Mouse (Mus musculus) natural killer cell, adult 2 months (primary cell): Measurements from ENCODE around the gene Myh11.

Source experiments
- DNase-seq, 2 experiments: peaks; one replicate each; pipeline ENCODE4 v3.0.0; 2022; ENCODE audit warnings: low spot score in 2 of 2

The Myh11 gene

DNA sequence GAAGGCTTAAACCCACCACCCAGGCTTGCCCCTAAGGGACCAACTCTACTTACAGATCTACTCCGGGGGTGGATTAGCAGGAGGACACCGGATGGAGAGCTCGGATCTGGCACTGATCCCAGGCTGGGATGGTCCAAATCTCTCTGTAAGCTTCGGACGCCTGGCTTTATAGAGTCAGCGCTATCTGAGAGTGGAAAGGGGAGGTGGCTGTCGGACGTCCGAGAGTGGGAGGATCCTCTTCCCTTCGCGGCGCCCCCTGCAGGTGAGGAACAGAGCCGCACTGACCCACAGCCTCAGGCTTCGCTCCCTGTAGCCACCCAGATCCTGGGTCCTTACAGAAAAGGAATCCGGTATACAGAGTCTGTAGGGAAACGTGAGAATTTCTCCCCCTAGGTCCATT, at the start of gene Myh11:
TSS of gene Myh11 (minus strand) at position 150 of the 400 bp plus-strand sequence.
- DNase-seq, result peak; percentile 3 to 4

DNA sequence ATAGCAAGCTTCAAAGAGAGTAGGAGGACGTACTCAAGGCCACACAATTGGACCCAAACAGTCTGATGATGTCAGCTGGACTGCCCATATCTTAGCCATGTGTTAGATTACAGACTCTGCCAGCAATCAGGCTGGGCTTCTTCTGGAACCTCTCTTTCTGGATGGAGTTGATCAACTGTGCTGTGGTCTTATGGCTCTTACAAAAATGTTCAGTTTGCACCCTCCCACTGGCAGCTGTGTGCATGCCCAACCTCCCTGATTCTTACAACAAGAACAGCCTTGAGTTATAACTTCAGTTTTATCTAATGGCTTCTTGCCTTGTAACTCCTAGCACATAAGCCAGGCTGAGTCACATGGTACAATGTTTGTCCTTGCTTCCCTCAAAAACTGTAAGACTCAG, 37.0 kb upstream of the Myh11 start:
- no peak for DNase-seq

DNA sequence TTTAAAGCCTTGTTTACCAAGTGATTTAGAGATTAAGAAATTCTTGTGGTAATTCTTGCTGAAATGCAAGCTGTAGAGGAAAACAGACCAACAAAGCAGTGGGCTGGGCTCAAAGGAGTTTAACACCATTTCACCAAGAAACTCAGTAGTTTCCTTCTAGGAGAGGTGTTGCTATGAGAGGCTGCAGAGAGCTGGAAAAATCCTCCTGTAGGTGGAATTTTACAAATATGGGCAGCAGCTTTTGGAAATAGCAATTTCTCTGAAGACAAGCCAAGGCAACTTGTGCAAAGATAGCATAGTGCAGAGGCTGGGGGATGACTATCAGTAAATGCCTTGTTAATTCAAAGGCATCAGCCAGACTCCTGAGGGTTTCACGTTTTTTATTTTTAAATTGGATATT, 29.3 kb upstream of the Myh11 start:
- DNase-seq, result no peak

DNA sequence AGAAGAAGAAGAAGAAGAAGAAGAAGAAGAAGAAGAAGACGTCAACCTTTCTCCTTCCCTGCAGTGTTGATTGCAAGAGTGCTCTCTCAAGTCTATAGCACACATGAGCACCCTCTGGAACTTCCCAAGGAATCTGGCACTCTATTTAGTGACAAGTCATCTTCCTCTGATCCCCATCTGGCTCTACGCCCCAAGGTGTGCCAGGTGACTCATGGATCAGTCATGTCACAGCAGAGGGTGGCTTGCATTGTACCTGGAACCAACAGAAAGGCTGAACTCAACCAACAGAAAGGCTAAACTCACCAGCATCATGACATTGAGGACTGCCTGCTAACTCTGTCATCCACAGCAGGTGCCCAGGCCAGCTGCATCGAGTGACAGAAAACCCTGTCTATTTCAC, 28.5 kb upstream of the Myh11 start:
- no peak for DNase-seq

DNA sequence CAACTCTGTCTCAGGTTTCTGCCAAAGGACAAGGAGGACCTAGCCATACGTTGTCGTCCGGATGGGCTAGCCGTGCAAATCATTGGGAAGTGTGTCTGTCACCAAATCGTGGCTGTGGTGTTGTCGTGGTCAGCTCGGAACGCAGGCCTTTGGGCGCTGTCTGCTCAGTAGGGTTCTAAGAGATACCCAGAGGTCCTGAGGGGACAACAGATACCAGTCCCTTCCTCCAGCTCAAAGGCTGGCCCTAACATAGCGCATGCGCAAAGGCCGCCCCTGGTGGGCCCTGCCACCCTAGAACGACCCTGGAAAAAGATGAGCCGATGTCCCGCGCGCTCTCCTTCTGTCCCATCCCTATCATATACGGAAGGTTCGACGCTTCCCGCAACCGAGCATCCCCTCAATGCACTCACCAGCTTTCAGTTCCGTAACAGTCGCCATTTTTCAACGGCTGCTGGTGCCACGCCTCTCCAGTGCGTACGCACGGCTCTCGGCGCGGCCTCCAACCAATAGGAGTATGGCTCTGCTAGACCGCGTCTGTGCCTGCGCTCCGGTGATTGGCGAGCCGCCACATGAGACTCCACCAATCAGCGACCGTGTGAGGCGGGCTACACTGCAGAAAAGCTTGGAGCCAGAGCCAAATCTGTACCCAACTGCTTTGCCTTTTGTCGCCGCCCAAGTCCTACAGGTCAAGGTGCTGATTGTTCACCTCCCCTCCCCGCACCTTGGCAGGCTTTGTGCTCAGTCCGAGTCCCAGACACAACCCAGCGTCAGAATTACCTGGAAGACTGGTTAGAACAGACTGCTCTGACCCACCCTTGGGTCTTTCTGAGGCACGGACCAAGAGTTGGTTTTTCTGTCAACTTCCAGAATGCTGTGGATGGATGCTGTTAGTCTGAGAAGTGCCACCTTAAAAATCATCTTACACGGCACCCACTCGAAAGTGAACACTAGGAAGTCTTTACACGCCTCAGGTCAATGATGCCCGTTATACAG, 26.0 kb upstream of the Myh11 start, which contains the start of gene Fopnl:
TSS of gene Fopnl (minus strand) at position 522 of the 993 bp plus-strand sequence.
- DNase-seq, result peak; percentile 94

DNA sequence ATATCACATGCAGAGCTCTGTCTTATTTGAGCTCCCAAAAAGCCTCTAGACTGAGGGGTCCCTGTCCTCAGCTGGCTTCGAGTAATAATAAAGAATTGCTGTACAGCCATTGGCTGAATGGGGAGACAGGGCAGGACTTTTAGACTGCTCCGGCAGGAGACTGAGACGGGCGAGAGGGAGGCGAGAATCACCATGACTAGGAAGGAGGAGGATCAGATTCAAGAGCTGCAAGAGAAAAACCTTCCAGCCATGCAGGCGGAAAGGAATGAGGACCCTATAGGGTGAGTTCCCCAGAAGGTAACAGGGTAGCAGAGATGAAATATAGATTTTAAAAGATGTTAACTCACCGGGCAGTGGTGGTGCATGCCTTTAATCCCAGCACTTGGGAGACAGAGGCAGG, 21.7 kb upstream of the Myh11 start:
- DNase-seq, result no peak

DNA sequence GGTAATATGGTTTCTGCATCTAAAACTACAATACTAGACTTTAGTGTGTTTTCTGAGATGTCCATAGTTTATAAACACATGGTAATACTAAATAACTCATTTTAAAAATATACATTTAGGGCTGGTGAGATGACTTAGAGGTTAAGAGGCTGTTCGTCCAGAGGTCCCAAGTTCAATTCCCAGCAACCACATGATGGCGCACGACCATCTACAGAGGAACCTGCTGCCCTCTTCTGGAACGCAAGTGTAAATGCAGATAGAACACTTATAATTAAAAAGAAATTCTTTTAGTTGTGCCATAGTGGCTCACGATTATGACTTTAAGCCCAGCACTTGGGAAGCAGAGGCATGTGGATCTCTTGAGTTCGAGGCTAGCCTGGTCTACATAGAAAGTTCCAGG, 20.2 kb upstream of the Myh11 start:
- DNase-seq, result peak; percentile 13 to 29

DNA sequence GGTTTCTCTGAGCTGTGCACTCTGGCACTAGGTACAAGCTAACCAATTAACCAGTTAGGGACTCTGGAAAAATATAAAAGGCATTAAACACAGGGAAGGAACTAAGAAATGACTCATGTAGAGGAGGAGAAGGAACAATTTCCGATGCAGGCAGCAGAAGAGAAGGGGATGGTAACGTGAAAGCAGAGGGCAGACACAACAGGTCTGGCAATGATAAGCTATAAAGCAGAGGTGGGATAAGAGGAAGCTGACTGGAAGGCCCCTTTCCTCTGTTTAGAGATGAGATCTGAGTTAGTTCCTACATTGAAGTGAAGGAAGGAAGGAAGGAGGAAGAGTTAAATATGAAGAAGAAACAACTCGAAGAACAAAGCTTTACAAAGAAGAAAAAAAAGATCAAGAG, 18.7 kb upstream of the Myh11 start:
- no peak for DNase-seq

DNA sequence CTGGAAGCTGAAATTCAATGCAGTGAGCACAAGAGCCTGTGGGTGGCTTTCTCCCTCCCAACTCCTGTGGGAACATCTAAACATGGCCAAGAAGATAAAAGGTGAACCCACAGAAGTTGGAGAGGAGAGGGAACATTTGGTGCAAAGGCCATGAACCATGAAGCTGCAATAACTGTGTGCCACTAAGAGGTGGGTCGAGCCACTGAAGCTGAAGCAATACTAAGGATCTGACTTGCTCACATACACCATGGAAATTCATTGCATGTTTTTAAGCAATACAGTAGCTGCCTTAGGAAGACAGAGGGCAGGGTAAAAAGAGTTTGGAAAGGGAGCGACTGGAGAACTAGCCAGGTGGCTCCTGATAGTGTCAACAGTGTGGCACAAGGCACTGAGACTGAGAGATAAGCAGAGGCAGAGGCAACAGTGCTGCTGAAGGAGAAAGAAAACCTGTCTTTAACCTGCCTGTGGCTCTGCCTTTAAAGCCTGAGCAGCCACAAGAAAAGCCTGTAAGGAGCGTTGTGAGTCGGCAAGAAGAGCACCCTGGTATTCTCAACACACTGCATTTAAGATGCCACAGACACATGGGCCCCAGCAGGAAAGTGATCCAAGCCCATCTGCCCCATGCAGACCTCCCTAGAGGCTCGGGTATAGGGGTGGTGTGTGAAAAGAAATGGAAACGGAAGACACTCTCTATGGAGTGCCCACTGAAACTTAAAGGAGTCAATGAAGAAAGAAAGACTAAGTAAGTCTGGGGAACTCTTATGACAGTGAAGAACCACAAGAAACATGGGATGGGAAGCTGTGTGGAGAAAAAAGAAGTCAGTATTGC, 17.3 kb upstream of the Myh11 start:
- DNase-seq, result no peak

DNA sequence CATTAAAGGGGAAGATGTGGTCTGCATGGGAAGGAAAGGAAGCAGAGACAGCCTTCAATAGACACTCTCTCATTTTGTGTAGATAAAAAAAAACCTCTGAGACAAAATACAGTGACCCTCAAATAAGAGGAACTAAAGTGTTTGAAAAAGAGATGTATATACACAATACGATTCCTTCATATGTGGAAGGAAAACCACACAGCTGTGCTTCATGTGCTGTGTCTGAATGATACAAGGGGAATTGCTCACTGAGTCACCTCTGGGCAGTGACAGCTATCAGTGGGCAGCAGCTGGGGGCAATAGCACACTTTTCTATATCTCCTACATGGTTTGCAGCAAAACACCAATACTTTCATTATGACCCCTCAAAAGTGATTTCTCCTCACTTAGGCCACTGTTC, 16.2 kb upstream of the Myh11 start:
- DNase-seq, result no peak

DNA sequence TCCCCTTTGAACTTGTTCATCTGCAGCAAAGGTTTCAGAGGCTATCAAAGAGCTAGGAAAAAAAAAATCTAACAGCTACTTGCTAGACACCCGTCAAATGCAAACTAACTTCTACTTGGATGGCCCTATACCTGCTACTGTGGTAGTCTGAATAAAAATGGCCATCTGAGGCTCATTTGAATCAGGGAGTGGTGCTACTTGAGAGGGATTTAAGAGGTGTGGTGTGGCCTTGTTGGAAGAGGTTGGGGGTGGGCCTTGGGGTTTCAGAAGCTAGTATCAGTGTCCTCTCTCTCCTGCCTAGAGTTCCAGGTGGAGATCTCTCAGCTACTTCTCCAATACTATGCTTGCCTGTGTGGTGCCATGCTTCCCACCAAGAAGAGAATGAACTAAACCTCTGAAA, 15.3 kb upstream of the Myh11 start:
- DNase-seq, result no peak

DNA sequence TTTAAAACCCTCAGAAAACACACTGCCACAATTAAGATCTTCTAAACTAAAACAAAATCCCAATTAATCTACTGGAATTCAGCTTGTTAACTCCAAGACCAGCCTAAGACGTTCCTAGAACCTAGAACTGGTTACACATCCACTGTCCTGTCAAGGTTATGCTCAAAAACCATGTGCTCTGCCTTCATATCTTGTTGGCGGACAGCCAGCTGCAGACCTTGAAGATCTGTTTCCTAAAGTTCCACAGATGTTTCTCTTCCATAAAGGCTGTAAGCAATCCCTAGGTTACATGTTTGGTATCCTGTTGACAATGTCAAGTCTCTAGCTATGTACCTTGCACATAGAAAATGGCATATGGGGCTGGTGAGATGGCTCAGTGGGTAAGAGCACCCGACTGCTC, 13.6 kb upstream of the Myh11 start:
- DNase-seq, result no peak

DNA sequence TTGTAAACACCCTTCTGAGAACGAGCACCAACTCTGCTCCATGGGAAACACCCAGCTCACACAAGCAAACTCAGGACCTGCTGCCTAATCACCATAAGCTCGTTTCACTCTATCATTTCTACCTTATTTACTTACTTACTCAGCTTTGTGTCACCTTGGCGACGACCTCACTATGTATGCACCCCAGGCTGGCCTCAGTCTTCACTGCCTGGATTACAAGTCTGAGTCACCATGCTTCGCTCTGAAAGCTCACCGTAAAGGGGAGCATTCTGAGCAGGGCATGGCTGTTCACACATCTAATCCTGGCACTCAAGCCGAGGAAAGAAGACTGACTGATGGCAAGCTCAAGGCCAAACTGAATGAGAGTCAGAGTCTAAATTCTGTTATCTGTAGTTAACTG, 12.5 kb upstream of the Myh11 start:
- no peak for DNase-seq

DNA sequence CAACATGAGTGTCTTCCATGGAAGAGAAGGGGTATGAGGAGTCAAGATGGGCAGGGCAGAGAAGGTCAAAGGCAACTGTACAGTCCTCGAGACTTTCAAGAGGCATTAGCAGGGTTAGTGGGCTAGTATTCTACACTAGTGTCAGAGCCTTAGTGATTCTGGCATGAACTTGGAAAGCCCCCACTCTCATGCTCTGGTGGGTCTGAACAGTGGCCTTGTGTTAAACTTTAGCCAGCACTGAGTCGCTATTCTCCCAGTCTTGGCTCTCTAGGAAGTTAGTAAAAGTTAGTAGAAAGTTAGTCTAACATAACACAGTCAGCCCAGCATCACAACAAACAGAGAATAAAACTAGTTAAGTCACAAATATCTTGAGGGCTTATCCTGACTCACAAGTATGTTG, 12.0 kb upstream of the Myh11 start:
- no peak for DNase-seq

DNA sequence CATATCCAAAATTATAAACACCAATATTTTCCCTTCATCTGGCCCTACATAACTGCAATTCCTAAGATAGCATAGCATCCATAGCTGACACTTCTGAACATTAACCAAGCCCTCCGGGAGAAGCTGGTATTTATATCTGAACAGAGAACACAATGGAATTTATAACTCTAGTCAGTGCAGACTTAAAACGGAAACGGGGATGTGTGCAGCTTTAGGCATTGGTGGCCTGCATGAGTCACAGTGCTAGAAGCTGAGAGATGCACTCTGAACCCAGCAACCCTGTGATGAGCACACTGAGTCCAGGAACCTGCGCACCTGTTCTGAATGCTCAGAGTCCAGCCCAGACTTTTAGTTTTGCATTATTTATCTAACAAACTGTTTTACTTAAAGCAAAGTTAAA, 7.3 kb upstream of the Myh11 start:
- no peak for DNase-seq

DNA sequence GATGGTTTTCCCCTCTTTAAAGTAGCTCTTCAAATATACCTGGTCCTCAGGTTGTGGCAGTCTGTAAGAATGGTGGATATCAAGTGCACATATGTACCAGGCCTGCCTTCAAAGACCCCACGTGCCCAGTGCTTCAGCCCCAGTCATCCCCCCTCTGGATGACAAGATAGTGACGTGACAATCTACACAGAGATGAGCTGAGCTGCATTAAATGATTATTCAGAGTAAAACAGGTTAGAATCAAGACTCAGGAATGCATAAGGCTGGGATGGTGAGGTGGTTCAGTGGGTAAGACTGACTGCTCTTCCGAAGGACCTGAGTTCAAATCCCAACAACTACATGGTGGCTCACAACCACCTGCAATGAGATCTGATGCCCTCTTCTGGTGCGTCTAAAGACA, 6.6 kb upstream of the Myh11 start:
- no peak for DNase-seq

DNA sequence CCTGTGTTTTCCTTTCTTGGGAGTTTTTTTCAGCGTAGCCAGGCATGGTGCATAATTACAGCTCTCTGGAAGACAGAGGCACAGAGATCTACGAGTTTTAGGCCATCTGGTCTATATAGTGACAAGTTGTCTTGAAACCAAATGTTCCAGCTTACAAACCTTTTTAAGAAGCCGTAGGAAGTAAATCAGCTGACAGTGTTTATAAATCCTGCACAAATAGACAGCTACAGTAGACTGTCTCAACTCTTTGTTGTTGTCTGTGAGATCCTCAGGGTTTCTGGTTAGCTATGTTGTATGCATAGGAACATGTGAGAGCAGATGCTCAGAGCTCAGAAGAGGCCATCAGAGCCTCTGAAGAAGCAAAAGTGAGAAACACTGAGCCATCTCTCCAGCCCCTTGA, 6.0 kb upstream of the Myh11 start:
- no peak for DNase-seq

DNA sequence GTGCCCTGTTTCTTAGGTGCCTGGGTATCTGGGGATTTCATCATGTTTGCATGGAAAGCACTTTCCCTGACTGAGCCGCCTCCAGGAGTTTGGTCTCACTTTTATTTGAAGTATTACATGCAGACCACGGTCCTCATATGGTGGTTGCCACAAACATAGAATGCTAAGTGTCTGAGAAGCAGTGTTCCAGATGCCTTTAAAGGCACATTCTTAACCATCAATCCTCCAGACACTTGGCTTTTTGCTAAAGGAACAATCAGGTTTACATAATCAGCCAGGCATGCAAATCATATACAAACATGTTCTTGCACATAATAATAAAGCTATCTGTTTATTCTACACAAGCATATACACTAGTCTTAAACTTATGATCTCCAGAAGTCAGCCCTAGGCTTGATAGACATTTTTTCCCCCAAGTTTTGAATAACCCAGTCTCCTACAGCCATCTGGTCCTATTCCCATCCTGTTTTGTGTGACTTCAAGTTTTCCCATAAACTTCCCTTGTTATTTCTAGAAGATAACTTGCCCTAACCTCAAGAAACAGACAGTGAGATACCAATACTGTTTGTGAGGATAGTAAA, 5.5 kb upstream of the Myh11 start:
- no peak for DNase-seq

DNA sequence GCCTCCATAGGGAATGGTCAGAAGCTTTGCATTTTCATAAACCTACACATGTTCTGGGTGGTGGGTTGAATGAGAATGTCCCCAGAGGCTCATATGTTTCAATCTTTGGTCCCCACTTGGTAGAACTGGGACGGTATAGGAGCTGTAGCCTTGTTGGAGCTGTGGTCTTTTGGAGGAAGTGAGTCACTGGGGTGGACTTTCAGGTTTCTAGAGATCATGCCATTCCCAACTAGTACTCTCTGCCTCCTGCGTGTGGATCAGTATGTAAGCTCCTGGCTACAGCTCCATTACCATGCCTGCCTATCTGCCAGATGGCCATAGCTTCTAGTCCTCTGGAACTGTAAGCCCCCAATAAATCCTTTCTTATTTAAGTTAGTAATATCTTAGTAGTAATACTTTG, 4.1 kb upstream of the Myh11 start:
- DNase-seq, result no peak

DNA sequence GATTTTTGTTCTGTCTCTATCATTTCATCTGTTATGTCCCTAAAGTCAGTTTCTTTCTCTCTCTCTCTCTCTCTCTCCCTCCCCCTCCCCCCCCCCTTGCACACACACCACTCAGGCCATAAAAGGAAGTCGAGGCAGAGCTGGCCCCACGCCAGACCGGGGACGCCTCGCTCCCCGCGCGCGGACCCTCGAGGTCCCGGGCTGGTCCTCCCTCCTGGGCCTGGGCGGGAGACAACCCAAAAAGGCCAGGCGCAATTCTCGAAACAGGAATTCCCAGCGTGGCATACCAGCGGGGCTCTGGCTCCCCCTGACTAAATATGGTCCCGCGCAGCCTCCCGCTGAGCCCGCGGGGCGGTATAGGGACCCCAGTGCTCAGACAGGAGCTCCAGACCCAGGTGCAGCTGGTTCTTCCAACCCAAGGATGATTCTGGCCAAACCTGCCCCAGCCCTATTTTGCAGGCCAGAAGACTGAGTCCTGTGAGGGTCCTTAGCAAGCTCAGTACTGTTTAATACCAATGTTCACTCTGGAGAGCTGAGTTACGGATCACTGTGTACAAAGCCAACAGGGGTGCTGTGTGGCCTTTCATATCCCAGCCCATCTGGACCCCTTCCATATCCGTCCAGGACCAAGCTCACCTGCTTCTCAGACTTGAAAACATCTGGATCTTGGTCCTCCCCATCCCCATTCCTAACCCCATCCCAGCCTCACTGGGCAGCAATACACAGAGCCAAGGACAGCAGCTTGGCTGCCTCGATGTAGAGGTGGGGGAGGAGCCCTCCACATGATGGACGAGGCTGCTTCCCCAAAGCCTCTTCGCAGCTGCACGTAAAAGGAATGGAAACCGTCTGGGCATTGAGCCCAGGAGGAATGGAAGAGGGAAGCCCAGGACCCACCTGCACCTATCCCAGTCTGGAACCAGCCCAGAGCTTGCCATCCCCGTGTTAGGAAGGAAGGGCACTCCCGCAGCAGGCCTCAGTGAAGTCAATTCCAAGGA, 1.3 kb upstream of the Myh11 start:
- DNase-seq, result no peak

DNA sequence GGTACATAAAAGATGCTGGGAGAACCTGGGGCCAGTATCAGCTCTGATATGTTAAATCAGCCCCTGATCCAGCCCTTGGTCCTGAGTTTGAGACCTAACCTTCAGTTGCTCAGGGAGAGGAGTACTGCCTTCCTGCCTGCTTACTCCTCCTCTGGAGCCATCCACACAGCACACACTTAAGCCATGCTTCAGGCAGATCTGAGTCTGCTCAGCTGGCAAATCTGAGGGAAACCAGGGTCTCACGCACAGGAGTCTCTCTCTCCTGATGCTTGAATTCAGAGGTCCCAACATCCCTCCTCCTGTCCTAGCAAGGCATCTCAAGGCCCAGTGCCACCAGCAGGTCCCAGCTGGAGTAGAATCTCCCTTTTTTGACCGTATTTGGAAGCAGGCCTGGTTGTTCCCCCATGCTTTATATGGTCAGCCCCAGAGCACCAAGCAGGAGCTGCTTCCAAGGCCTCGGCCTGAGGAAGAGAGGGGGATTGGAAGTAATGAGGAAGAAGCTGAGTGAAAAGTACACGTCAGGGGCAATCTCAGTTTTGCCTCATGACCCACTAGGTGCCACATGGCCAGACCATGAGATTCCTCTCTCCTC, 18.7 kb downstream of the Myh11 start:
- DNase-seq, result no peak
